Mouse (Mus musculus) hindbrain, embryonic 11.5 days (tissue): ENCODE measurements around the gene Phf12. TPM values are rescaled to one million over a fixed set of nuclear protein-coding genes. Genes with fewer than 3 reads are reported as not detected.

Source experiments
- ATAC-seq: fragments of 200-750 bp; cut with Nextera tagmentation; 2 replicates; pipeline ENCODE4 v1.8.0; 2017; ENCODE audit warnings: mild to moderate bottlenecking, moderate TSS enrichment, moderate library complexity; ENCODE audit not compliant: low FRiP score
- DNase-seq: peaks from one replicate; pipeline ENCODE4 v3.0.0-alpha.2; 2015; ENCODE audit warnings: low spot score
- H3K27ac ChIP-seq: fragments of 300-500 bp; sonication (generic); 2 replicates; pipeline ENCODE4 v1.5.1; 2014; ENCODE audit warnings: mild to moderate bottlenecking, low read depth, low read length
- H3K27me3 ChIP-seq: fragments of 300-500 bp; sonication (generic); 2 replicates; pipeline ENCODE4 v1.6.1; 2014; ENCODE audit warnings: mild to moderate bottlenecking, low read length, moderate library complexity, mixed read lengths; ENCODE audit not compliant: control insufficient read depth, insufficient read depth
- H3K36me3 ChIP-seq: fragments of 300-500 bp; sonication (generic); 2 replicates; pipeline ENCODE4 v1.6.1; 2014; ENCODE audit warnings: mild to moderate bottlenecking, low read length, moderate library complexity, mixed read lengths; ENCODE audit not compliant: control insufficient read depth, insufficient read depth
- H3K4me1 ChIP-seq: fragments of 300-500 bp; sonication (generic); replicated peaks from 2 replicates; pipeline ENCODE4 v1.6.1; 2014; ENCODE audit warnings: low read length, mixed read lengths; ENCODE audit not compliant: control insufficient read depth, insufficient read depth
- H3K4me2 ChIP-seq: fragments of 300-500 bp; sonication (generic); replicated peaks from 2 replicates; pipeline ENCODE4 v1.6.1; 2014; ENCODE audit warnings: mild to moderate bottlenecking, low read depth, low read length
- H3K4me3 ChIP-seq: fragments of 300-500 bp; sonication (generic); 2 replicates; pipeline ENCODE4 v1.5.1; 2014; ENCODE audit warnings: low read depth, low read length
- H3K9ac ChIP-seq: fragments of 300-500 bp; sonication (generic); 2 replicates; pipeline ENCODE4 v1.6.1; 2014; ENCODE audit warnings: low read depth, low read length
- H3K9me3 ChIP-seq: fragments of 300-500 bp; sonication (generic); 2 replicates; pipeline ENCODE4 v1.6.1; 2016; ENCODE audit warnings: low read length; ENCODE audit not compliant: control insufficient read depth
- WGBS: fragments of 180-500 bp; shearing (Covaris S2); extraction: QIAGEN DNeasy Blood & Tissue Kit; methylation state at CpG from one replicate; pipeline ENCODE4 v1.1.7; 2014; 5-methylcytosine and 5-hydroxymethylcytosine counted together
- polyA plus RNA-seq: library from polyadenylated mRNA; unstranded; fragments of >200 nt; fragmentation: Nextera tagmentation; extraction: Ambion mirVana; gene quantifications from 2 replicates; pipeline ENCODE4 v1.2.1, GENCODE M21; 2014

Gene Phf12
- polyA plus RNA-seq, 1 experiment from 2014 or later = 20.2 TPM

- Histone ChIP-seq H3K9me3 (no peaks in the 10 kb centered on the region), H3K9ac (no peak overlapping the region), H3K4me2 (no peak overlapping the region), H3K27ac (no peak overlapping the region), H3K4me1 (peaks cover 7% of the 10 kb centered on the region; the same call in 1 of the 2 replicates), H3K4me3 (no peak overlapping the region), H3K27me3 (peaks cover 22% of the 10 kb centered on the region), H3K36me3 (no peaks in the 10 kb centered on the region)
- WGBS = 73% methylated on average over 5 of the region's 5 CpGs
- ATAC-seq = no peak
- DNase-seq = no peak
Observed at GRCm38 (mm10) chr11:77950797-77951228, 31.7 kb upstream of the Phf12 start.

GRCm38 (mm10) chr11:77953671-77954070, 28.9 kb upstream of the Phf12 start:
- Histone ChIP-seq H3K4me2 (no peak overlapping the region), H3K4me3 (no peak overlapping the region), H3K27ac (no peak overlapping the region), H3K4me1 (no peaks in the 10 kb centered on the region), H3K9me3 (no peaks in the 10 kb centered on the region), H3K9ac (no peak overlapping the region), H3K36me3 (no peaks in the 10 kb centered on the region), H3K27me3 (peaks cover 21% of the 10 kb centered on the region)
- DNase-seq (peak; percentile 60), ATAC-seq (no peak)
- 45% methylated on average over 9 of the region's 9 CpGs for WGBS

DNA sequence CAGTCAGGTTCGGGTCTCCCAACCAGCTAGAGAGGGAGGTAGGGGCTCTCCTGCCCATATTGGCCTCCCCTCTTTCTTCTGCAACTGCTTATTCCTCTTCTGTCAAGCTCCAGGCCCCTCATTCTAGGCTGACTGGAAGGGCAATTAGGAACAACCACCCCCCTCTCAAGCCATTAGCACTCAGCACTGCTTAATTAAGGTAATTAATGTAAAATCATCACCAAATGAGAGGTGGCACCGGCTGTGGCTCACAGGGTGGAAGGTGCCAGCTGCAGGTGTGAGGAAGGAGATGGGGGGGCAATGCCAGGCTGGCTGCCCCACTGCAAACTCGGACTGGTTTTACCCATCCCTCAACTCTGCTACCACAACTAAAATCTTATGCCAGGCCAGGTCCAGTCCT, 26.1 kb upstream of the Phf12 start:
- ATAC-seq (no peak), DNase-seq (no peak)
- no peak overlapping the region for H3K9ac ChIP-seq
- no peak overlapping the region for H3K4me2 ChIP-seq
- no peaks in the 10 kb centered on the region for H3K9me3 ChIP-seq
- WGBS = 80% methylated on average over 3 of the region's 3 CpGs
- H3K27me3 ChIP-seq = peaks cover 29% of the 10 kb centered on the region
- H3K27ac ChIP-seq = no peak overlapping the region
- H3K4me1 ChIP-seq = peaks cover 3% of the 10 kb centered on the region; the same call in 1 of the 2 replicates
- H3K4me3 ChIP-seq = no peak overlapping the region
- H3K36me3 ChIP-seq = no peaks in the 10 kb centered on the region

GRCm38 (mm10) chr11:77958268-77958667, 24.3 kb upstream of the Phf12 start:
- Histone ChIP-seq H3K9ac (no peak overlapping the region), H3K4me2 (no peak overlapping the region), H3K4me3 (no peak overlapping the region), H3K27me3 (peaks cover 38% of the 10 kb centered on the region), H3K27ac (no peak overlapping the region), H3K4me1 (peaks cover 3% of the 10 kb centered on the region; the same call in 1 of the 2 replicates), H3K36me3 (no peaks in the 10 kb centered on the region), H3K9me3 (no peaks in the 10 kb centered on the region)
- DNase-seq (no peak), ATAC-seq (no peak)
- WGBS = 85% methylated on average over 2 of the region's 2 CpGs

DNA sequence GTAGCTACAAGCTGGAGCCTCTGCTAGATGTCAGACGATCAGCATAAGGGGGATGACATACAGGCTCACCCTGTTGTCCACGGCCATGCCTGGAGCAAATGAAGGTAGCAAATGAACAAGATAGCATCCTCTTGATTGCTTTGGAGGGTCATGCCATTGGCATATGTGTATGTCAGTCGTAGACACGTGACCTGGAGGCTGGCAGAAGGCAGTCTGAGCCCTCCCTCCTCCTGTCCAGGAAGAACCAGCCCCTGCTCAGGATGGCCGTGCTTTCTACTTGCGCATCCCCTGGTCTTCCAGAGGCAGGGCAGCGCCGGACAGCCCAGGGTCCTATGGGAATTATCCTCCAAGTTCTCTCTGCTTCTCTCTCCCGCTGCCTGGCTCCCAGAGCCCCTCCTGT, 23.6 kb upstream of the Phf12 start:
- no peak for DNase-seq
- no peak overlapping the region for H3K9ac ChIP-seq
- H3K9me3 ChIP-seq = no peaks in the 10 kb centered on the region
- 75% methylated on average over 9 of the region's 9 CpGs for WGBS
- peaks cover 36% of the 10 kb centered on the region for H3K27me3 ChIP-seq
- H3K4me2 ChIP-seq = no peak overlapping the region
- H3K36me3 ChIP-seq = no peaks in the 10 kb centered on the region
- no peak overlapping the region for H3K4me3 ChIP-seq
- H3K4me1 ChIP-seq = peaks cover 3% of the 10 kb centered on the region; the same call in 1 of the 2 replicates
- no peak overlapping the region for H3K27ac ChIP-seq
- ATAC-seq = no peak

- Histone ChIP-seq H3K4me3 (no peak overlapping the region), H3K27ac (no peak overlapping the region), H3K4me2 (no peak overlapping the region), H3K36me3 (no peaks in the 10 kb centered on the region), H3K4me1 (peaks cover 11% of the 10 kb centered on the region), H3K27me3 (peaks cover 31% of the 10 kb centered on the region), H3K9ac (no peak overlapping the region), H3K9me3 (no peaks in the 10 kb centered on the region)
- 58% methylated on average over 9 of the region's 9 CpGs for WGBS
- no peak for ATAC-seq
- no peak for DNase-seq
Observed at GRCm38 (mm10) chr11:77960199-77960598, 22.4 kb upstream of the Phf12 start.

- WGBS = 55% methylated on average over 5 of the region's 5 CpGs
- H3K4me3 ChIP-seq = no peak overlapping the region
- DNase-seq = no peak
- H3K27me3 ChIP-seq = peaks cover 31% of the 10 kb centered on the region
- peaks cover 18% of the 10 kb centered on the region for H3K4me1 ChIP-seq
- no peak overlapping the region for H3K4me2 ChIP-seq
- H3K9ac ChIP-seq = no peak overlapping the region
- H3K36me3 ChIP-seq = no peaks in the 10 kb centered on the region
- no peak overlapping the region for H3K27ac ChIP-seq
- ATAC-seq = no peak
- H3K9me3 ChIP-seq = no peaks in the 10 kb centered on the region
Observed at GRCm38 (mm10) chr11:77960898-77961297, 21.7 kb upstream of the Phf12 start.

- no peak overlapping the region for H3K27ac ChIP-seq
- 90% methylated on average over 10 of the region's 10 CpGs for WGBS
- ATAC-seq = no peak
- H3K27me3 ChIP-seq = peaks cover 34% of the 10 kb centered on the region
- peaks cover 22% of the 10 kb centered on the region for H3K4me1 ChIP-seq
- H3K9me3 ChIP-seq = no peaks in the 10 kb centered on the region
- no peak overlapping the region for H3K9ac ChIP-seq
- no peak overlapping the region for H3K4me3 ChIP-seq
- no peak overlapping the region for H3K4me2 ChIP-seq
- no peak for DNase-seq
- no peaks in the 10 kb centered on the region for H3K36me3 ChIP-seq
Observed at GRCm38 (mm10) chr11:77962946-77963345, 19.6 kb upstream of the Phf12 start.

DNA sequence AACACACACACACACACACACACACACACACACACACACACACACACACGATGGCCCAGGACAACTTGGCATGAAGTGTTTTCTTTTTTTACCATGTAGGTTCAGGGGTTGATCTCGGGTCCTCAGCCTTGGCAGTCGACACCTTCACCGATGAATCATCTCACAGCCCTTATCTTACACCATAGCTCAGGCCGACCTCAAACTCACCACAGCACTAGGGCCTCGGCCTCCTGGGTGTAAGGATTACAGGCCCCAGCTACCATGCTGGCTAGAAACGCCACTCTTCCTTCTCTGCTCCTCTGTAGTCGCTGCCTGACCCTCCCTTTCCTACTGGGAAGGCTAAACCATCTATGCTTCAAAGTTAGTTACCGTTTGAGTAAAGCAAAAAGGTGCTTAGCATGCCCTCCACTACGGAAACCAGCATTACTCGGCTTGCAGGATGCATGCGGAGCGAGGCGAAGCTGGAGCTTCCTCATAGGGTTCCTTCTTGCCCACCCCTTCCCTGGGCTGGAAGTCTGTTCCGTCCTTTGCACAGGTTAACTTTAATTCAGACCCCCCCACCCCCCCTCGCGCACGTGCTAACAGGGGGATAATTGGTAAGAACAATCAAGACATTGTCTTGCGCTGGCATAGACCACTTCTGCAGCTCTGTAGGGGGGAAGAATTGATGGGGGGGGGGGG, 18.0 kb upstream of the Phf12 start:
- H3K4me1 ChIP-seq = peaks cover 22% of the 10 kb centered on the region
- no peaks in the 10 kb centered on the region for H3K9me3 ChIP-seq
- 13% methylated on average over 19 of the region's 19 CpGs for WGBS
- peaks cover 30% of the 10 kb centered on the region for H3K27me3 ChIP-seq
- H3K27ac ChIP-seq = peak overlapping the region; percentile 59
- no peak; the same call in 1 of the 2 replicates for ATAC-seq
- no peak overlapping the region for H3K9ac ChIP-seq
- no peak overlapping the region for H3K4me3 ChIP-seq
- H3K36me3 ChIP-seq = no peaks in the 10 kb centered on the region
- DNase-seq = peak; percentile 54
- peak overlapping the region; percentile 20; the same call in 1 of the 2 replicates for H3K4me2 ChIP-seq
